Mouse (Mus musculus): ENCODE results near the gene Sec24a. TPM values are rescaled to one million over a fixed set of nuclear protein-coding genes. Genes with fewer than 3 reads are reported as not detected.
"Not testable (repeated sequence)": the region's sequence is repeated elsewhere in the genome, so short reads cannot be mapped to it uniquely, and the experiment has no call there.

Gene Sec24a
- polyA plus RNA-seq, 1 experiment from 2014 or later = 16.5 TPM

- Histone ChIP-seq H3K36me3 (ENCODE audit: control insufficient read depth, insufficient read depth, low read length) (no peaks in the 10 kb centered on the region), H3K9me3 (replicated peaks; ENCODE audit: control insufficient read depth, low read length, poor library complexity, severe bottlenecking) (no peaks in the 10 kb centered on the region), H3K4me2 (ENCODE audit: low read length) (peak overlapping the region; percentile 88), H3K9ac (ENCODE audit: low read depth, low read length) (no peak overlapping the region), H3K4me1 (ENCODE audit: control insufficient read depth, insufficient read depth, low read length) (peaks cover 22% of the 10 kb centered on the region), H3K27me3 (ENCODE audit: control insufficient read depth, insufficient read depth, low read depth, low read length) (peaks cover 6% of the 10 kb centered on the region; the same call in 1 of the 2 replicates), H3K27ac (ENCODE audit: low read length) (no peak overlapping the region), H3K4me3 (ENCODE audit: low read depth, low read length) (peak overlapping the region; percentile 92; the same call in 1 of the 2 replicates)
- 91% methylated on average over 4 of the region's 4 CpGs for WGBS
- ATAC-seq = no peak
Observed at GRCm38 (mm10) chr11:51764816-51765215, 1.4 kb upstream of the Sec24a start.

GRCm38 (mm10) chr11:51763955-51764354 lies 521 bp upstream of the Sec24a start:
- peak overlapping the region; percentile 88 for H3K4me2 ChIP-seq (ENCODE audit: low read length)
- H3K27me3 ChIP-seq (ENCODE audit: control insufficient read depth, insufficient read depth, low read depth, low read length) = peaks cover 6% of the 10 kb centered on the region; the same call in 1 of the 2 replicates
- peak overlapping the region; percentile 90 for H3K9ac ChIP-seq (ENCODE audit: low read depth, low read length)
- 0 out of 2 replicates have a peak overlapping the region, but pooled peaks have one; percentile 11 for H3K27ac ChIP-seq (ENCODE audit: low read length)
- H3K9me3 ChIP-seq (replicated peaks; ENCODE audit: control insufficient read depth, low read length, poor library complexity, severe bottlenecking) = no peaks in the 10 kb centered on the region
- H3K4me3 ChIP-seq (ENCODE audit: low read depth, low read length) = peak overlapping the region; percentile 92
- no peaks in the 10 kb centered on the region for H3K36me3 ChIP-seq (ENCODE audit: control insufficient read depth, insufficient read depth, low read length)
- ATAC-seq = peak; percentile 62; the same call in 1 of the 2 replicates
- 8% methylated on average over 13 of the region's 13 CpGs for WGBS
- peaks cover 22% of the 10 kb centered on the region for H3K4me1 ChIP-seq (ENCODE audit: control insufficient read depth, insufficient read depth, low read length)

- peaks cover 6% of the 10 kb centered on the region; the same call in 1 of the 2 replicates for H3K27me3 ChIP-seq (ENCODE audit: control insufficient read depth, insufficient read depth, low read depth, low read length)
- 83% methylated on average over 5 of the region's 5 CpGs for WGBS
- no peak overlapping the region for H3K4me2 ChIP-seq (ENCODE audit: low read length)
Observed at GRCm38 (mm10) chr11:51761241-51761640, 2.2 kb downstream of the Sec24a start.

GRCm38 (mm10) chr11:51759941-51760657 lies 3.3 kb downstream of the Sec24a start:
- WGBS = 89% methylated on average over 6 of the region's 6 CpGs

More at GRCm38 (mm10) chr11:51761241-51761640, 2.2 kb downstream of the Sec24a start:
- H3K4me1 ChIP-seq (ENCODE audit: control insufficient read depth, insufficient read depth, low read length) = peaks cover 24% of the 10 kb centered on the region
- H3K27ac ChIP-seq (ENCODE audit: low read length) = no peak overlapping the region
- H3K36me3 ChIP-seq (ENCODE audit: control insufficient read depth, insufficient read depth, low read length) = no peaks in the 10 kb centered on the region
- ATAC-seq = no peak
- H3K4me3 ChIP-seq (ENCODE audit: low read depth, low read length) = no peak overlapping the region
- no peak overlapping the region for H3K9ac ChIP-seq (ENCODE audit: low read depth, low read length)
- H3K9me3 ChIP-seq (replicated peaks; ENCODE audit: control insufficient read depth, low read length, poor library complexity, severe bottlenecking) = no peaks in the 10 kb centered on the region

GRCm38 (mm10) chr11:51759251-51759650 lies 4.2 kb downstream of the Sec24a start:
- H3K4me3 ChIP-seq (ENCODE audit: low read depth, low read length) = no peak overlapping the region
- no peak overlapping the region for H3K9ac ChIP-seq (ENCODE audit: low read depth, low read length)
- H3K27me3 ChIP-seq (ENCODE audit: control insufficient read depth, insufficient read depth, low read depth, low read length) = peaks cover 6% of the 10 kb centered on the region; the same call in 1 of the 2 replicates
- no peak for ATAC-seq
- H3K9me3 ChIP-seq (replicated peaks; ENCODE audit: control insufficient read depth, low read length, poor library complexity, severe bottlenecking) = no peaks in the 10 kb centered on the region
- H3K4me1 ChIP-seq (ENCODE audit: control insufficient read depth, insufficient read depth, low read length) = peaks cover 21% of the 10 kb centered on the region
- H3K4me2 ChIP-seq (ENCODE audit: low read length) = no peak overlapping the region
- H3K36me3 ChIP-seq (ENCODE audit: control insufficient read depth, insufficient read depth, low read length) = no peaks in the 10 kb centered on the region
- WGBS = 81% methylated on average over 2 of the region's 2 CpGs
- no peak overlapping the region for H3K27ac ChIP-seq (ENCODE audit: low read length)

More at GRCm38 (mm10) chr11:51759941-51760657, 3.3 kb downstream of the Sec24a start:
- no peak for ATAC-seq
- H3K27me3 ChIP-seq (ENCODE audit: control insufficient read depth, insufficient read depth, low read depth, low read length) = peaks cover 6% of the 10 kb centered on the region; the same call in 1 of the 2 replicates
- H3K4me3 ChIP-seq (ENCODE audit: low read depth, low read length) = no peak overlapping the region
- H3K9ac ChIP-seq (ENCODE audit: low read depth, low read length) = no peak overlapping the region
- no peak overlapping the region for H3K27ac ChIP-seq (ENCODE audit: low read length)
- no peak overlapping the region for H3K4me2 ChIP-seq (ENCODE audit: low read length)
- no peaks in the 10 kb centered on the region for H3K9me3 ChIP-seq (replicated peaks; ENCODE audit: control insufficient read depth, low read length, poor library complexity, severe bottlenecking)
- no peaks in the 10 kb centered on the region for H3K36me3 ChIP-seq (ENCODE audit: control insufficient read depth, insufficient read depth, low read length)
- H3K4me1 ChIP-seq (ENCODE audit: control insufficient read depth, insufficient read depth, low read length) = peaks cover 21% of the 10 kb centered on the region

GRCm38 (mm10) chr11:51758207-51758606 lies 5.2 kb downstream of the Sec24a start:
- H3K4me2 ChIP-seq (ENCODE audit: low read length); H3K27ac ChIP-seq (ENCODE audit: low read length); H3K4me3 ChIP-seq (ENCODE audit: low read depth, low read length); H3K36me3 ChIP-seq (ENCODE audit: control insufficient read depth, insufficient read depth, low read length); ATAC-seq; H3K9me3 ChIP-seq (replicated peaks; ENCODE audit: control insufficient read depth, low read length, poor library complexity, severe bottlenecking); H3K27me3 ChIP-seq (ENCODE audit: control insufficient read depth, insufficient read depth, low read depth, low read length); H3K9ac ChIP-seq (ENCODE audit: low read depth, low read length): not testable (repeated sequence)
- 90% methylated on average over 5 of the region's 5 CpGs for WGBS
- peaks cover 29% of the 10 kb centered on the region for H3K4me1 ChIP-seq (ENCODE audit: control insufficient read depth, insufficient read depth, low read length)

GRCm38 (mm10) chr11:51757625-51758024 lies 5.8 kb downstream of the Sec24a start:
- Histone ChIP-seq H3K9me3 (replicated peaks; ENCODE audit: control insufficient read depth, low read length, poor library complexity, severe bottlenecking) (no peaks in the 10 kb centered on the region), H3K4me1 (ENCODE audit: control insufficient read depth, insufficient read depth, low read length) (peaks cover 24% of the 10 kb centered on the region), H3K9ac (ENCODE audit: low read depth, low read length) (no peak overlapping the region), H3K4me3 (ENCODE audit: low read depth, low read length) (no peak overlapping the region), H3K4me2 (ENCODE audit: low read length) (no peak overlapping the region), H3K36me3 (ENCODE audit: control insufficient read depth, insufficient read depth, low read length) (no peaks in the 10 kb centered on the region), H3K27ac (ENCODE audit: low read length) (no peak overlapping the region), H3K27me3 (ENCODE audit: control insufficient read depth, insufficient read depth, low read depth, low read length) (peaks cover 6% of the 10 kb centered on the region; the same call in 1 of the 2 replicates)
- 93% methylated on average over 5 of the region's 5 CpGs for WGBS
- ATAC-seq = no peak

GRCm38 (mm10) chr11:51757023-51757422 lies 6.4 kb downstream of the Sec24a start:
- no peaks in the 10 kb centered on the region for H3K9me3 ChIP-seq (replicated peaks; ENCODE audit: control insufficient read depth, low read length, poor library complexity, severe bottlenecking)
- H3K27me3 ChIP-seq (ENCODE audit: control insufficient read depth, insufficient read depth, low read depth, low read length) = peaks cover 6% of the 10 kb centered on the region; the same call in 1 of the 2 replicates
- ATAC-seq = peak; percentile 14; the same call in 1 of the 2 replicates
- H3K9ac ChIP-seq (ENCODE audit: low read depth, low read length) = peak overlapping the region; percentile 90
- peak overlapping the region; percentile 89 for H3K4me3 ChIP-seq (ENCODE audit: low read depth, low read length)
- 74% methylated on average over 11 of the region's 11 CpGs for WGBS
- peak overlapping the region; percentile 79 for H3K27ac ChIP-seq (ENCODE audit: low read length)
- peaks cover 24% of the 10 kb centered on the region for H3K4me1 ChIP-seq (ENCODE audit: control insufficient read depth, insufficient read depth, low read length)
- peak overlapping the region; percentile 96 for H3K4me2 ChIP-seq (ENCODE audit: low read length)
- H3K36me3 ChIP-seq (ENCODE audit: control insufficient read depth, insufficient read depth, low read length) = no peaks in the 10 kb centered on the region

- WGBS = under 1% methylated on average over 41 of the region's 41 CpGs
- peak overlapping the region; percentile 89 for H3K4me3 ChIP-seq (ENCODE audit: low read depth, low read length)
- H3K27me3 ChIP-seq (ENCODE audit: control insufficient read depth, insufficient read depth, low read depth, low read length) = 0 out of 2 replicates have a peak, but pooled peaks cover under 1% of the 10 kb centered on the region
- peak overlapping the region; percentile 90 for H3K9ac ChIP-seq (ENCODE audit: low read depth, low read length)
- peak; percentile 98 for ATAC-seq
- H3K27ac ChIP-seq (ENCODE audit: low read length) = peak overlapping the region; percentile 79
- H3K4me1 ChIP-seq (ENCODE audit: control insufficient read depth, insufficient read depth, low read length) = peaks cover 24% of the 10 kb centered on the region
- H3K9me3 ChIP-seq (replicated peaks; ENCODE audit: control insufficient read depth, low read length, poor library complexity, severe bottlenecking) = no peaks in the 10 kb centered on the region
- no peaks in the 10 kb centered on the region for H3K36me3 ChIP-seq (ENCODE audit: control insufficient read depth, insufficient read depth, low read length)
- H3K4me2 ChIP-seq (ENCODE audit: low read length) = peak overlapping the region; percentile 96
Observed at GRCm38 (mm10) chr11:51756352-51756771, 7.1 kb downstream of the Sec24a start.

All from midbrain, embryonic 16.5 days (tissue).